Mouse (Mus musculus): Measurements from ENCODE around the gene Gm20388.

The Gm20388 gene

DNA sequence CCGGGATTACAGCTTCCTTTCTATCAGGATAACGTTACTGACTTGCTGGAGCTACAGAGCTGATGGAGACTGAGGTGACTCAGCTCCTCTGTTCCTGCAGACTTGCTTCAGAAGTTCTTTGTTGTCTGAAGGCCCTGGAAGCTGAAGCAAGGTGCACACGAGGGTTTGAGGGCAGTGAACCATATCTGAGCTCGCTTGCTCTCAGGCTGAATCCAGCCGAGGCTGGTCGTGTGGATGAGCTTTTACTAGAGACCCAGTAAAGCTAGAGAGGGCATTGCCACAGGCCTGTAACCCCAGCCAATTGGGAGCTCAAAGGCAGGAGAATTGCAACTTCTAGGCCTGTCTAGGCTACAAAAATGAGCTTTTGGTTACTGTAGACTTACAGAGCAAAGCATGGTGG is 1797.8 kb downstream of the Gm20388 start:
- DNase-seq (ENCODE audit: extremely low spot score): no peak

DNA sequence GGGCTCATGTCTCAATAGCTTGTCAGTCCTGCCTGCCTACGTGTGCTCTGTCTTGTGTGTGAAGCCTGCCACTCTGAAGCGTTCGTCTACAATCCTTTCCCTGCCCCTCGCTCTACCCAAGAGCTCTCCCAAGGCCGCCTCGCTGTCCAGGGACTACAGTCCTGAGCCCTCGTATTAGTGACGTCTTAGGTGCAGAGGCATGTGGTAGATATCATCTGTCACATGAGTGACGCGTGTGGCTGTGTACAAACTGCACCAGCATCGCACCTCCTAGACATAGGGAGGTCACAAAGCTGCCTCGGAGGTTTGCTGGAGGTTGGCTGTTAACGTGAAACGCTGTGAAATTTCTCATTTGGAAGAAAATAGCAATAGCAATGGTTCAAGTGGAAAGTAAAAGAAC is 1806.9 kb downstream of the Gm20388 start:
- DNase-seq (ENCODE audit: extremely low spot score): no peak

DNA sequence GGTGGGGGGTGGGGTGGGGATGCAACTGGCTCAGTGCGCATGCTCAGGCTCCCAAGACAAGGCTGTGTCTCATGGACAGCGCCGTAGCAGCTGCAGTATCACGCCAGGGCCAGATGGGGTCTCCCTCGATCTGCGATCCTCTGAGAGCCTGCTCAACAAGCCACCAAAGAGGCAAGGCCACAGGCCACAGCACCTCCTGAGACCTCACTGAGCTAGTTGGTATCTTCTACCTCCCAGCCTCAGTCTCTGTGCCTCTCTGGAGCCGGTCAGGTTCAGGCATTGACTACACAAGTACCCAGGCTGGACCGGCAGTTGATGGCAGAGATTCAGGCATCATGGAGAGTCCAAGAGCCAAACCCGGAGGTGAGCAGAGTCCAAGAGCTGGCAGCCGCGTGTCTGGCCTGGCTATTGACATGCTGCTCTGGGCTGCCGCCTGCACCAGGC is 1807.4 kb downstream of the Gm20388 start:
- peak; percentile 89 for DNase-seq (ENCODE audit: extremely low spot score)

DNA sequence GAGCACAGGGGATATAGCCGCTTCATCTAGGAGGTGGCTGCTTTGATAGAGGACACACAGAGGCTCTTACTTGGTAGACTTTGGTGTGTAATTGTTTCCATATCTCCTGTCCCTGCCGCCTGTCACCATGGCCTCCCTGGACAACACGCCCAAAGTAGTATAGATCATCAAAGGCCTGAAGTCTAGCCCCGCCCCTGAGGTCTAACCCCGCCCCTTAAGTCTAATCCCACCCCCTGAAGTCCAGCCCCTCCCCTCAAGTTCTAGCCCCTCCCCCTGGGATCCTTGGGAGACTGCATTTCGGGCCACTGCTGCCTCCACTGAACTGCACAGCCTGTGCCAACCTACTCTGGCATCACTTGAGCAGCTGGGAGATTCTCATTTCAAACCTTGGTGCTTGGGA is 1808.3 kb downstream of the Gm20388 start:
- DNase-seq (ENCODE audit: extremely low spot score): no peak

DNA sequence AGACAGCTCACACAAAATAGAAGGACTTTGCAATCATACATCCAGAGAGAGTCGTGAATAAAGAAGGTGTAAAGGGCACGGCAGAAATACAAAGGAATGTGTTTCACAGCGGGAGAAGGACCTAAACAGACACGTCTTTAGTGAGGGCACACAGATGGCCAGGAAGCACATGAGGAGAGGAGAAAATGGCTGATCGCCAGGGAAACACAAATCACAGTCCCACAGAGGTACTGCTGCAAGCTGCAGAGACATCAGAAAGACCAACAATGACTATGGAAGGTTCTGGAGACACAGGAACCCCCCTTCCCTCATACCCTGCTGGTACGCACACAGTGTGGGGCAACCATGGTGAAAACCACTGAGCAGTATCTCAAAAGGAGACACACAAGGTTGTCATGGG is 1810.4 kb downstream of the Gm20388 start:
- no peak for DNase-seq (ENCODE audit: extremely low spot score)

DNA sequence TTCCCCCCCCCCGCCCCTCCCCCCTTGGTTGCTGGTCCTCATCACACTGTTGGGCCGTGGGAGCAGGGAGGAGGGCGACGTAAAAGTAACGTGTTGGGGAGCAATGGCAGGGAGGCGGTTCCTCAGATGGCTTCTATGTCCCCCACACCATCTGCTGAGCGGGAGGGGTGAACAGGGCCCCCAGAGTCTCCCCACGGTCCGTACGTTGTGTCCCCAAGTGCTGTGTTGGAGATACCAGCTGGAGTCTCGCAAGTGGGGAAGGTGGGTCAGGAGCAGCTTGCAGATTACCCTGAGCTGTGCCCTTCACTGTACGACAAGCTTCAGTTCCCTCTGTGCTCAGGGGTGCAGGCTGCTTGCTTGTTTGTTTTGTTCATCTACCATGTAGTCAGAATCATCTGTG is 1813.2 kb downstream of the Gm20388 start:
- DNase-seq (ENCODE audit: extremely low spot score): no peak

DNA sequence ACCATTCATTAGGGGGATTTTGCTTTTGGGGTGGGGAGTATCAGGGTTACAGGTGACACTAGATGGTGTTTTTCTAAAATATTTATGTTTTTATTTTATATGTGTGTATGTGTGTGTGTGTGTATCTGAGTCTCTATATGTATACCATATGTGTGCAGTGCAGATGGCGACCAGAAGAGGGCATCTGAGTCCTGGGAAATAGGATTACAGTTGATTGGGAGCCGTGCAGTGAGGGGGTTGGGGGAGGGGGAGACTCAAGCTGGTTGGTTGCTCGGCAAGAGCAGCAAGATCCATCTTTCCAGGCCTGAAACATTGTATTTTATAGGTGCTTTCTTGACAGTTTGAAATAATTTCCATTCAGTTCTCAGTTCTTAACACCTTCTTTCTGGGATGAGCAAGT is 1816.5 kb downstream of the Gm20388 start:
- no peak for DNase-seq (ENCODE audit: extremely low spot score)

DNA sequence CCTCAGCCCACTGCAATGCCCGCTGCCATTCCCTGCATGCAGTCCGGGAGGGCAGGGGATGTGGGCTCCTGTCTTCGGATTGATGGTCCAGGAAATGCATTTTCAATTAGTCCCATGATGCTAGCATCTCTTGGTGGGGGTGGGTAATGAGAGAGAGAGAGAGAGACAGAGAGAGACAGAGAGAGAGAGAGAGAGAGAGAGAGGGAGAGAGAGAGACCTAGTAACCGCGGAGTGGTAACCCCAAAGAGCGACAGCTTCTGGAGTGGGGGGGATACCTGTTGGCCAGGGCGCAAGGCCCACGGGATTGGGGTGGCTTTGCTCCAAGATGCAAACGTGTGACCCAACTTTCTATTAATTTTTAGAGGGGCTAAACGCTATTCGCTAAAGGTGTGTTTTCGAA is 1818.7 kb downstream of the Gm20388 start, which contains the start of gene Jph3:
Jph3 (plus strand) TSS at position 301 of the 400 bp plus-strand sequence.
- no peak for DNase-seq (ENCODE audit: extremely low spot score)

DNA sequence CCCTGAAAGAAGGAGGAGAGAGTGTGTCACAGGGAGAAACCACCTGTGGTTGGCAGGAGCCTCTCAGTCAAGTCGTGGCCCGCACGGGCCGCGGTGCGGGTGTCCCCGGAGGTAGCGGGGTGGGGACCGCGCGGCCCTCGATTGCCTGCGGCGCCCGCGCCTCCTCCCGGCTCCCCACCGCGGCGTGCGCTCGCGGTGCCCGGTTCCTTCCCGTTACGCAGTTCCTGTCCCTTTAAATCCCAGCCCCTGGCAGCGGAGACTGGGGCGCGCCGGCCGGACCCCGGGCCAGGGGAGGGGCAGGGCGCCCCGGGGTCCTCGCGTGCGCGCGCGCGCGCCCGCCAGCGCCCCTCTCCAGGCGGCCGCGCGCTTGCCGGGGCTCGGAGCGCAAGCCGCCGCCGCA is 1819.1 kb downstream of the Gm20388 start:
- peak; percentile 21 for DNase-seq (ENCODE audit: extremely low spot score)

DNA sequence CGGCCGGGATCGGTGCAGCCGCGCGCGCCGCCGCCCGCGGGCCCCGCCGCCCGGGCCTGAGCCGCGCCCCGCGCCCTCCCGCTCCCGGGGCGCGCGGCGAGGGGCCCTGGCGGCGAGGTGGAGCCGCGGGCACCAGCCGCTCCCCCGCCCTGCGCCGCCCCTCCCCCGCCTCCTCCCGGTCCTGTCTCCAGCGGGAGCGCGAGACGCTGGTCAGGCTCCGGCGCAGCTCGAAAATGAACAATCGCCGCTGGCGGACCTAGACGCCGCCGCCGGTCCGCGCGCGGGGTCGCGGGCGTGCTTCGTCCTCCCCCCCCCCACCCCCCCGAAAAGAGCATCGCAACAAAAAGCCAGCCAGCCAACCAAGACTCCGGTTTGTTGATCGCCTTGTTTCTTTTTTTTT is 1819.5 kb downstream of the Gm20388 start:
- peak; percentile 30 for DNase-seq (ENCODE audit: extremely low spot score)

DNA sequence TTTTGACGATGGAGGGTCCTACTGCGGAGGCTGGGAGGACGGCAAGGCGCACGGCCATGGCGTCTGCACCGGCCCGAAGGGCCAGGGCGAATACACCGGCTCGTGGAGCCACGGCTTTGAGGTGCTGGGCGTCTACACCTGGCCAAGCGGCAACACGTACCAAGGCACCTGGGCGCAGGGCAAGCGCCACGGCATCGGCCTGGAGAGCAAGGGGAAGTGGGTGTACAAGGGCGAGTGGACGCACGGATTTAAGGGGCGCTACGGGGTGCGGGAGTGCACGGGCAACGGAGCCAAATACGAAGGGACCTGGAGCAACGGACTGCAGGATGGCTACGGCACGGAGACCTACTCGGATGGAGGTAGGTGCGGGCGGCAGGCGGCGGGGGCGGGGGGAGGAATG is 1820.0 kb downstream of the Gm20388 start:
- DNase-seq (ENCODE audit: extremely low spot score): no peak

DNA sequence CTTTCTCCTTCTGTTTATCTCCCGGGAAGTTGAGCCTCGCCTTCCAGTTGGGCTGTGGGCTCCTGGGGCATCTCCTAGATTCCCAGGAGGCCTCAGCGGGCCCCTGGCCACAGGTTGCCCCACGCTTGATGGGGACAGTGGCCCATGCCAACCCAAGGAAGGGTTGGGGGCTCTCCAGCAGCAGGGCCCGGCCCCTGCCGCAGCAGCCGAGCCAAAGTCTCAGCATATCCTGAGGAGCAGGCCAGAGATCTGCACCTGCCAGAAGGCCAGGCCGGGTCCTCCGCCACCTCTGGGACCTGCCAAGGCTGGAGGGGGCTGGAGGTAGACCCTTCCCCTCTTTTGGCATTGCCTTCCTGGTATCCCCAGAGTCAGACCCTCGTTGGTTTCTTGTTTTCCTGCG is 1820.4 kb downstream of the Gm20388 start:
- DNase-seq (ENCODE audit: extremely low spot score): no peak

DNA sequence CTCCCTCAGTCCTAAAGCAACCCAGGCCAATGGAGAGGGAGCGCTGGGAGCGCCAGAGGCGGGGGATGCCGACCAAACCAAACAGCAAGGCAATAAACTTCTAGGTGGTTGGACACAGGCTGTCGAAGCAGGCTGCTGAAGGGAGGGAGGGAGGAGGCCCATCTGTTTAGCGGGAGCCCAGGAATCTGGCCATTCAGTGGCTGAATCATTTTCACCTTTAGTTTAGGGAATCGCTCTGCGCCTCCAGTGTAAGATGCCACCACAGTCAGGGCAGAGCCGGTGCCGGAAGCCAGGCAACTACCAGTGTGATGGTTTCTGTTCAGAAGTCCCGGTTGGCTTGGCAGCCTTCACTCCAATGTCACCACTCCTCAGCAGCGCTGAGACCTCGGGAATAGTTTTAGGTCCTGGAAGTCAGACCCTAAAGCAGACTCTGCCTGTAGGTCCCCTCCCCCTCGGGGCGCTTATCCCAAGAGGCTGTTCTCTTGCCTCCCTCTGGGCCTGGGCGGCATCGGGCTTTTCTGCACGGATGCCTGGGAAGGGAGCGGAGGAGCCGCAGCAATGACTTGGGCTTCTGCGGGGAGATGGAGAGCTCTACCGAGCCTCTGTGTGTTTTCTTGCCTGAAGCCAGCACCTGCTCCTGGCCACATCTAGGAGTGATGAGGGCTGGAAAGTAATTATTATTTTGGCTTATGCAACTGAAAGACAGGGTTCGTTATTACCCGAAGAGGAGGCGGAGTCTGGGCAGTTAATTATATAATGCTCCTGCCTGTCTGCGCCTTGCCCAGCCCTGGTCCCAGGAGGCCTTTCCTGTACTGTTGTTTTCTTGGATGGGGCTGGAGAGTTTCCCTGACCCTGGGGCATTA is 1821.1 kb downstream of the Gm20388 start:
- peak; percentile 40 for DNase-seq (ENCODE audit: extremely low spot score)

DNA sequence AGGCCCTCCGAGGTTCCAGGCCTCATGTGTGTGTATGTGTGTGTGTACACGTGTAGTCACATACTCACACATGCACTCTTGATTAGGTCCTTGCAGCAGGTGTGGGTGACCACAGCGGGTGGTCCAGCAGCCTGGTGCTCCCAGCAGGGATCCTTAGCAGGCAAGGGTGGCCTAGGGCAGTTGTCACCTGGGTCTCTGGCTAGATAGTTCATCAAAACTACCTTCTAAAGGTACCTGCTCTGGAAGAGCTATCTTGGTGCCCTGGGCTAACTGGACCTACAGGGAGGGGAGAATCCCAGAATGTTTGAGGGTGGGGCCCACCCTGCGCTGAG is 1821.7 kb downstream of the Gm20388 start:
- no peak for DNase-seq (ENCODE audit: extremely low spot score)

DNA sequence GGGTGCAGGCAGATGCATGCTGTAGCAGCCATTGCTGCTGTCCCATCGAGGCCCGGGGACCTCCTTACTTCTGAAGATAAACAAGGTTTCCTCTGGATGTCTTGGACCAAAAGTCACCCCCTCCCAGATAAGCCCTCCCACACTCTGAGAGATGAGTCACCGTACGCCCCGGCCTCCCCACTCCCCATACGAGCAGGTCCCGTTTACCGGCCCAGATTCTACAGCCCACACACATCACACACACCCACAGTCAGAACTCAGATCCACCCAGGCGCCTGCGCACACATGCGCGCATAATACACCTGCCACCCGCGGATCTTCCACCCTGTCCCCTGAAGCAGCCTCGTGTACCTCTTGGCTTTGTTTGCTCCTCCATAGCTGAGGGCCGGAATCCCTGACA is 1823.6 kb downstream of the Gm20388 start:
- no peak for DNase-seq (ENCODE audit: extremely low spot score)

DNA sequence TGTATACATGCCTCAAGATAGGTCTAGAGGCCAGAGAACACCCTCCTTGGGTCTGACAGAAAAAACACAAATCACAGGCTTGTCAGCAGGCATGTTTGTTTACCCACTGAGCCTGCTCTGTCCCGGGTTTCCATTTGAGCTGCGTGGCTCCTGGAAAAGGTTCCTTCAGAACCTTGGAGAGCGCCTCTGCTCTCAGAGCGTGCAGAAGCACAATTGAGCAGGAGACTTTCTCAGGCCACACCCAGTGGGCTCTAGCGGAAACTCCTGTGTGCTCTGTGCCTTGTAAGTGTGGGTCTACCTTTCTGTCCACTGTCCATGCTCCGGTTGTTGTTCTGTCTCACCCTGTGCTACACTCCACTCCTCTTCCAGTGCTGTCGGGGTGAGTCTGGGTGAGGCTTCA is 1825.6 kb downstream of the Gm20388 start:
- peak; percentile 63 for DNase-seq (ENCODE audit: extremely low spot score)

DNA sequence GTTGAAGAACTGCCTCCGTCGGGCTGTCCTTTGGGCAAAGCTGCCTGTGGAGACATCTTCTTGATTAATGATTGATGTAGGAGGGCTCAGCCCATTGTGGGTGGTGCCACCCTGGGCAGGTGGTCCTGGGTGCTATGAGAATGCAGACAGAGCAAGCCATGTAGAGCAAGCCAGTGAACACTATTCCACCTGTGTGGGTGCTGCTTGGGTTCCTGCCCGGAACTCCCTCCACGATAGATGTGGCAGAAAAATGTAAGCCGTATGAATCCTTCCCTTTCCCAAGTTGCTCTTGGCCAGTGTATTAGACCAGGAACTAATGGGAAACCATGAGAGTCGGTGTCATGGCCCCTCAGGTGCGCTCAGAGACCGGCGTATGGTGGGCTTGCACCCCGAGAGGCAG is 1830.1 kb downstream of the Gm20388 start:
- DNase-seq (ENCODE audit: extremely low spot score): no peak

DNA sequence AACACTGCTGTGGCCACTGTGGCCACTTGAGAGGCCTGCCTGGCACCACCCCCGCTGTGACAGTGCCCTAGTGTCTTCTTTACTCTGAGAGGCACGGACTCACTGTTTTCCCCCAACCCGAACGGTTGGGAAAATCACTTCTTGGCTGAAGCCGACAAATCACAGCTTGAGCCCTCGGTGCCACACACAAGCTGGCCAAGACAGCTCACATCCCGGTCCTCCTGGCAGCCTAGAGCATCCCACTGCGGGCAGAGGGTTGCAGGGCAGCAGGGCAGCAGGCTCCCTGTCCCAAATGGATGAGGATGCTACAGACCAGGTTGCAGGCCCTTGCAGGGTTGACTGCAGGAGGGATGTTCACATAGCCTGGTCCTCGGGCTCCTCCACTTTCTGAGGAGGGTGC is 1838.9 kb downstream of the Gm20388 start:
- no peak for DNase-seq (ENCODE audit: extremely low spot score)

DNA sequence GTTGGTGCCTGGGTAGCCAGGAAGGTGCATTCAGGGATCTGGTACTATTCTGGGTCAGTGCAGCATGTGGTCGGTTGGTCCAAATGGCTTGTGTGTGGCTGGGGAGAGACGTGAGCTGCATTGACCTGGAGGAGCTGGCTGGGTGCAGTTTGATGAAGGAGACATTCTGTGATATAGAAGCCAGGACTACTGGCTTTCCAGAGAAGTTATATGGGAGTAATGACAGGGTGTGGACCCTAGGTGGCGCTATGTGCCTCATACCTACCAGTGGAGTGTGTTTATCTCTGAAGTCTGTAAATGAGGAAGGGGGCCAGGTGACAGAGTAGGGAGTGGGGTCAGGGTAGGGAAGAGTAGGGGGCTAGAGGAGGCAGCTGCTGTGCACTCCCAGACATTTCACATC is 1839.9 kb downstream of the Gm20388 start:
- DNase-seq (ENCODE audit: extremely low spot score): no peak

DNA sequence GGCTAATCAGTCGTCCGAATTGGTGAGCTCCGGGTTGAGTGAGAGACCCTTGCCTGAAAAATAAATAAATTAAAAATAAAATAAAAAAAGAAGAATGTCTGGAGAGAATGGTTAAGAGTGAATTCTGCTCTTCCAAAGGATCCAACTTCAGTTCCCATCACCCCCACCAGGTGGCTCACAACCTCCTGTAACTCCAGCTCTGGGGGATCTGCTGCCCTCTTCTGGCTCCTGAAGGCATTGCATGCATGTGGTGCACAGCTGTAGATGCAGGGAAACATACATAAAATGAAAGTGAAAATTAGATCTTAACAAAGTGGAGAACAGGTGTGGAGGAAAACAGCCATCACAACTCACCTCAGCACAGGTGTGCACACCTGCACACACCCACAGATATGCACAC is 1840.8 kb downstream of the Gm20388 start:
- peak; percentile 72 for DNase-seq (ENCODE audit: extremely low spot score)

DNA sequence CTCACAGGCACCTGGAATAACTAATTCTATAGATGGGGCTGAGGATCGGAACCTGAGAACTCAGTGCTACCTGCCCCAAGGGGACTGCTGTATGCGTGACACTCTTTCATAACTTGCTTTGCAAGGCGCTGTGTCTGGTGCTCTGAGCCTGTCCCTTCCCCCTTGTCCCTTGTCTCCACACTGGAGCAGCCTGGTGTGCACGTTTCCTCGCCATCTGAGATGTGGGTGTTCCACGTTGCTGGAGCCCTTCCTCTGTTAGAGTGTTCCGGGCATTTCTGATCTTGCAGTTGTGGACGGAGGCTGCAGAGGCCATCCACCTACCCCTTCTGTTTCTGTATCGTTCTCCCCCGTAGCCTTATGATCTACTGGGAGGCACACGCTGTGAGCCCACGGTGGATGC is 1847.8 kb downstream of the Gm20388 start:
- DNase-seq (ENCODE audit: extremely low spot score): no peak

DNA sequence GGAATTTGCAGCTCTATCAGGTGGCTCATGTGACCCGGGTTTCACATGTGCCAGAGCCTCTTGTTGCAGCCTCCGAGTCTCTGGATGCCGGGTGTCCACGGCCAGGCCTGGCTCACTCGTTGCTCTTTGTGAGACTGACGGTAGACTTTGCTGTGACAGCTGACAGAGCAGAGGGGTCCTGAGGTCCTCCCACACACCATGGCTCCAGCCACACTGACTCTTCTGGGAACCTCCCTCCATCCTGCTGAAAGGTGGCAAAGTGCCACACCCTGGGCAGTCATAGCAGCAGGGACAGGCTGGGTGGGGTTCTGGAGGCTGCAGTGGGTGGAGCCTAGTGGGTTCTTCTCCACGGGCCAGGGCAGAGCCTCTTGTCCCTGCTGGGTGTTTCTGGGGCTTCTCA is 1849.8 kb downstream of the Gm20388 start:
- no peak for DNase-seq (ENCODE audit: extremely low spot score)

DNA sequence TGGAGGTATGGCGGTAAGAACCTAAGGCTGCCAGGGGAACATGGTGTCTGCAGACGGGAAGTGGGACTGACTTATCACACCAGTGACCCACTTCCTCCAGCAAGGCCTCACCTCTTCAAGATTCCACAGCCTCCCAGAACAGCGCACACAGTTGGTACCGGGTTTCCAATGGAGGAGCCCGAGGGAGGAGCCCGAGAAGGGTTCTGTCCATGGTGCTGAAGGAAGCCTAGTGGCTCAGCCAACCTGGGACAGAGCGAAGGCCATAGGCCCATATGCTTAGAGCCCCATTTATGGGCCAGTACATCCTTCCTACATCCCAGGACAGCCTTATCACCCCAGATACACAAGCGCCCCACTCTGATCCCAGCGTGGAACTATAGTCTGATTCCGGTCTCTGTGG is 1850.8 kb downstream of the Gm20388 start:
- DNase-seq (ENCODE audit: extremely low spot score): peak; percentile 73

Data from embryo, embryonic 9.5 days (tissue).